Mouse (Mus musculus) T-helper 17 cell (primary cell): ENCODE results near the gene Abcd3.
"Not testable (repeated sequence)": the region's sequence is repeated elsewhere in the genome, so short reads cannot be mapped to it uniquely, and the experiment has no call there.

ENCODE experiments used
- in situ Hi-C, 2 experiments: fragments of 300-600 bp; cut with MboI, MseI; formaldehyde crosslinking; loops; 1 replicate in 1 of 2; 2 replicates in 1 of 2; pipeline ENCODE4 v1.15.1; 2025; ENCODE audit warnings: high pct_unique_total_duplicates in 2 of 2

Gene Abcd3

DNA sequence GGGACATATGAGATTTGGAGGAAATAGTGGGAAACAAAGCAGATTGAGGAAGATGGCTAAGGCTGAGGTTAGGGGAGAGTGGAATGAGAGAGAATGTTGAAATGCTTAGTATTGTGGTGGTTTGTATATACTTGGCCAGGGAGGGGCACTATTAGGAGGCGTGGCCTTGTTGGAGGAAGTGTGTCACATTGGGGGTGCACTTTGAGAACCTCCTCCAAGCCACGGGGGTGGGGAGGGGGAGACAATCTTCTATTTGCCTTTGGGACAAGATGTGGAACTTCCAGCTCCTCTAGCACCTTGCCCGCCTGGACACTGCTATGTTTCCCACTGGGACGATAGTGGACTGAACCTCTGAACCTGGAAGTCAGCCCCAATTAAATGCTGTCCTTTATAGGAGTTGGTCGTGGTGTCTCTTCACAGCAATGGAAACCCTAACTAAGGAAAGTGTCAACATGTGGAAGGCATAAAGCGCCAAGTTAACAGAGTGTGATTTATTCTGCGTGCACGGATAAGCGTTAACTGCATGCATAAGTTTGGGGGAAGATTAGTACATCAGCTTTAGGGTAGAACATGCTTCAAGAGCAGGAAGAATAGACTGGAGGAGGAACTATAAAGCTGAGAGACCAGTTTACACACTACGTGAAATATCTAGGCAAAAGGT, 3.8 kb upstream of the Abcd3 start:
- in situ Hi-C loops: no loop called here

DNA sequence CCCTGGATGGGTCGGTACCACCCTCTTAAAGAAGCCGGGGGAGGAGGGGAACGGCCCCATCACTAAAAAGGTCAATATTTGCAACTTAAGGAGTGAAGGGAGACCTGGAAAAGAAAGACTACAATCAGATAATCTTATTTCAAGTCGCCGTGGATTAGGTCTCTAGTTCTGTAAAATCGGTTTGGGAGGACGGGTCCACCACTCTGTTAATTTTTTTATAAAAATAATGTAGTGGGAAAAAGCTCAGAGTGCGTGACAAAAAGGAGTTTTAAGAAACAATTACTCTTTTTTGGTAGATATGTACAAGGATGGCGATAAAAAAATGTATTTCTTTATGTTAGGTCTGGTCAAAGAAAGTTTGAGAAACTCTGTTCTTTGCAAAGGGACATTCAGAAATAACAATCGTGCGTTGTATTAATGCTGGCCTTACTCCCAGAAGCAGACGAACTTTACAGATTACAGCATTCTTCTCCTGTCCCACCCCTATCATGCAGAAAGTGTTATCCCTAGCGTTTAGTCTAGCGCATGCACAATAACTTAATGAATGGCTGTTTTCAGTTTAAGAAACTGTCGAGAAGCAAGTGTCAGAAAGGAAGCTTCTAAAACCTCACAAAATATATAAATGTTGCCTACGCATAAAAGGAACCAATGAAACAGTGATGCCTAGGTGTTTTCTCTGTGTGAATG, 590 bp upstream of the Abcd3 start:
- in situ Hi-C loops: no loop called here

DNA sequence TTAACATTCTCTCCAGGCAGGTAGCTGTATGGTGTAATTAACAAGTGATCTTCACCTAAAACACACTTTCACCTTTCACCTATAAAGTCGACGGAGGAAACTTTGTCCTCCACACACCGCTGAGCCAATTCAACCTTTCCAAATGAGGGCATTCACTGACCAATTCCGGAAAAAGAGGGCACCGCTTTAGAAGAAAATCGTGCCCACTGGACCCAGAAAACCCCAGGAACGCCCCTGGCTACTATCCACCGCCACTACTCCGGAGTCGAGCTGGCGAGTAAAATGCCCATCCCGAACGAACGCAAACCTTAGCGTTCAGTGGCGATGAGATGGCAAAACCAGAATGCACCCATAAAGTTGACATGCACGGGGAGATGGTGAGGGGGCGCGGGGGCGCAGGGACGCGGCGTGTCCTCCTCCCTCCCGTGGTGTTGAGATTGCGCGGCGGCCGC, 663 bp downstream of the Abcd3 start:
- in situ Hi-C loops: no loop called here

DNA sequence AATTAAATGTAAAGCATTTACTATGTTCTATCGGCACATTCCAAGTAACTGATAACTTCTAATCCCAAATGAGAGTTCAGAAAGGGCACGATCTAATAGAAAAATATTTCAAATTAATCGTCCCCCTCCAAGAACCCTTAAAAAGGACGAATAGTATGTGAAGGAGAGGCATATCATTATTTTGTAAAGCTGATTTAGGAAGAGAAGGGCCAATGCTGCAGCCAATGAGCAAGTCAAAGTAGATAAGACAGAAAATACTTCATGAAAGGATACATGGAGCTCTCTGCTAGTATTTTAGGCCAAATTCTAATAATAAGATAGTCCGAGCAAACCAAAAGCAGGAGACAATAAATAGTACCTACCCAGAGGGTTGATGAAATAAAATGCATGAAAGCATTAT, 1.3 kb downstream of the Abcd3 start:
- in situ Hi-C loops: no loop called here

DNA sequence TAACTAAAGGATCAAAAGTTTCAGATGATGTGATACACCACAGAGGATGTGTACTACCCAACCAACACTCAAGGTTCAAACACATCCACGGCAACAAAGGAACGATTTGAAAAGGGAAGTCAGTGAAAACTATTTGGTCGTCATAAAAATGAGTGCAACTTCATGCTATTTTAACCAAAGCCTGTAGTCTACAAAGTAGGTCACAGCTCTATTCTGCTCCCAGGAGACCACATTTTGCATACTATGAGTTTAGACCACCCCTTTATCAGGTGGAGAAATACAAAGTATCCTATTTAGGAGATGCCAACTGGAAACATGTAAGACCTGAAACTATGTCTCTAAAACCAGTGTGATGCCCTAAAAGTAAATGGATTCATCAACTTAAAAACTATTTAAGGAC, 6.9 kb downstream of the Abcd3 start:
- in situ Hi-C loops: no loop called here

DNA sequence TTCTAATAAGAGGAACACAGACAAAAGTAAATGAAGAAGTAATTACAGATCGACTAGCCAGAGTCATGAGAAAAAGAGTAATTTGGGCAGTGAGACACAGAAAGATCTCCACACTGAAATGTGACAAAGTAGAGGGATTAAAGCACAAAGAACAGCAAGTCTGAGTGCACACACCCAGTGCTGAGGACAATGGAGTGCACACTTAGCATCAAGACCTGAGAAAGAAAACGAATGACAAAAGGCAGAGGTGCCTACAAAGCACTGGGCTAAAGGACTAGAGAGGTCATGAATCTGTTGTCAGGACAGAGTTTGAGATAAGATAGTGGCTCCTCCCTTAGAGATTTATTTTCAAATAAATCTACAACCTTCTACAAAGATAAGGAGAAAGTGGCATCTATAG, 20.9 kb downstream of the Abcd3 start:
- in situ Hi-C loops: no loop called here

DNA sequence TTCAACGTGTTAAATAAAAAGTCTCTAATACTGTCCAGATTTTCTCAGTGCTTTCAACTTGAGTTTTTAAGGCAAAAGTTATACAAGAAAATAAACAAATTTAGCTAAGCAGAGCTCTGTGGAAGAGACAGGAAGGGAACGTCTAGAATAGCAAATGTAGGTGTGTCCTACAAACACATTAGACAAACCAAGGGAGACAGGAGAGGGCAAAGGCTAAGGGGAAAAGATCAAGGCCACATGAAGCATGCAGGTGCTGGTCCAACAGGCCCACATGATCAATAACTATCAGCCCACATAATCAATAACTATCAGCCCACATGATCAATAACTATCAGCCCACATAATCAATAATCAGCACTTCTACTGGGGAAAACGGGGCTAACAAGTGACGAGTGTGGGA, 22.9 kb downstream of the Abcd3 start:
- in situ Hi-C loops: no loop called here

DNA sequence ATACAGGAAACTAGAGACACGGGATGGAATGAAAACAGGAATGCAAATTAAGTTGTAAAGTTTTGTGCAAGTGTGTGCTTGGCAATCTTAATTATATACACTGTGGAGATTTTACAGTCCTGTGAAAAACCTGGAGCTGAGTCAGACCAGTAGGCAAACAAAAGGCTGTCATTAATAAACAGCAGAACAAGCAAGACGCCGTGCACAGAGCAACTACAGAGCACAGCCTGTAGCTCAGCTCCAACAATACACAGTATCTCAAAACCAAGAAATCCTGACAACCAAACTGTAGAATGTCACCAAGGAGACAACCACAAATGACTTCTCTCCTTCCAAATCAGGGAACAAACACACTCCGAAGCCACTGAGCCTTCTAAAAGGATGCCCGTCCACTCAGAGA, 24.7 kb downstream of the Abcd3 start:
- in situ Hi-C loops: no loop called here

DNA sequence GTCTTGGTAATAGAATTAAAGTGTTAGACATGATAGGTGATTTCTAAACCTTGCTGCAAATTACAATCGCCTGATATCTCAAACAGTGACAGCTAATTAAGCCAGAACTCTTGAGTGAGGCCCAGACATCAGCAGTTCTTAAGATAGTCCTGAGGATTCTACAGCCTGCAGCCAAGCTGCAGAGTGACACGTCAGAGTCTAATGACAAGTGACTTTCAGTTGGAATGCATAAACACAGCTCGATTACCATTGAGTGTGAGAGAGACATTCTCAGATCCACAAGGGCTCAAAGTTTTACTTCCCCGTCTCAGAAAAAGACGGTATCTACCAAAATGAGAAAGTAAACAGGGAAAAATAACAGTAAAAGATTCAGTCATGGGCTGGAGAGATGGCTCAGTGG, 25.3 kb downstream of the Abcd3 start:
- in situ Hi-C loops: loop anchor here in 1 of 2 experiments (10.0 kb wide), 1 partner anchor 815 kb away; no protein-coding TSS in a partner anchor

DNA sequence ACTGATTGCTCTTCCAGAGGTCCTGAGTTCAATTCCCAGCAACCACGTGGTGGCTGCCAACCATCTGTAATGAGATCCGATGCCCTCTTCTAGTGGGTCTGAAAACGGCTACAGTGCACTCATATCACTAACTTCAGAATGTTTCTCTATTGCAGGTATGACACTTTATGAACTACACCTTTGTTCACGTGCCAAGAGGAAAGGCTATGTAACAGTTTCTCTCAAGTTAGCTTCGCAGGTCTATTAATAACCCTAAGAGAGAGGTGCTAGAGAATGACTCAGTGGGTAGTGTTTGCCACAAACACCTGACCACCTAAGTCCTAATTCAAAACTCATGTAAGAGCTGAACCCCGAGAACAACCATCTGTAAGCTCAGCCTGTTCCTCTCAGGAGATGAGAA, 32.1 kb downstream of the Abcd3 start:
- in situ Hi-C loops: loop anchor here in 1 of 2 experiments (10.0 kb wide), 1 partner anchor 822 kb away; no protein-coding TSS in a partner anchor

DNA sequence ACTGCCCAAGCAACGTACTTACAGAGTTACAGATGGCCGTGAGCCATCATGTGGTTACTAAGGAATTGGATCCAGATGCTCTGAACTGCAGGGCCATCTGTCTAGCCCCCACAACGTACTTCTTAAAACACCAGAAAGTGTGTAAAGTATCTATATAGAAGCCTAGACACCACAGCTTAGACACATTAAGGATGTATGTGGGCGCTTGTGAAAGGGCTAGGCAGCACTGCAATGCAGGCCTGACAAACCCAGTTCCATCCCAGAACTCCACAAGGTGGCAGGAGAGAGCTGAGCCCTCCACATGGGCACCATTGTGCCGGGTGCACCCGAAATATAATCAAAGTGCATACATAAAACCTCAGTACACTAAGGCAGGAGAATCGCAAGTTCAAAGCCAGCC, 37.2 kb downstream of the Abcd3 start:
- in situ Hi-C loops: loop anchor here in 1 of 2 experiments (5.0 kb wide), 1 partner anchor 94 kb away; no protein-coding TSS in a partner anchor

DNA sequence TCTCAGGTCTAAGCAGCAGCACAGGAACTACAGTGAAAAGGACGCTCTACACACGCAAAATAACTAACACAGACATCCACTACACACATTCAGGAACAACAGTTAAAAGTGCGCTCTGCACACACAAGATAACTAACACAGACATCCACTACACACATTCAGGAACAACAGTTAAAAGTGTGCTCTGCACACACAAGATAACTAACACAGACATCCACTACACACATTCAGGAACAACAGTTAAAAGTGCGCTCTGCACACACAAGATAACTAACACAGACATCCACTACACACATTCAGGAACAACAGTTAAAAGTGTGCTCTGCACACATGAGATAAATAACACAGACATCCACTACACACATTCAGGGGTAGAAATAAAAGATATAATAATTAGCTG, 41.8 kb downstream of the Abcd3 start:
- in situ Hi-C loops: not testable (repeated sequence)

DNA sequence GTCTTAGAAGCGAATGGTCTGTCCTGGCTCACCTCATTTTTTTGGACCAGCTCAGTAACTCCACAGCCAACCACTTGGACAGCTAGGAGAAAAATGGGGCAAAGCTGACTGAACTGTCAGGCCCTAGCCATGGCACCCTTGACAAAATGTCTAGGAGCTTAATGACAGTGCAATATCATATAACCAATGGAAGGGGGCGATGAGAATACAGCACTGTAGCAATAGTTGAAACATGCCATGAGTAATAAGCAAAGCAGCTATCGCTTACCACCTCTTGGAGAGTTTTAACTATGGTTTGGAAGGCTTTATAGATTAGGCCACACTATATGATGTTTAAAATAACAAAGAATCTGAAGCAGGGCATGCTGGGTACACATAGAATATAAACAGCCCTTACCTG, 46.3 kb downstream of the Abcd3 start:
- in situ Hi-C loops: loop anchor here in 1 of 2 experiments (10.0 kb wide), 1 partner anchor 234 kb away; the partner anchor contains the start of gene Slc44a3

DNA sequence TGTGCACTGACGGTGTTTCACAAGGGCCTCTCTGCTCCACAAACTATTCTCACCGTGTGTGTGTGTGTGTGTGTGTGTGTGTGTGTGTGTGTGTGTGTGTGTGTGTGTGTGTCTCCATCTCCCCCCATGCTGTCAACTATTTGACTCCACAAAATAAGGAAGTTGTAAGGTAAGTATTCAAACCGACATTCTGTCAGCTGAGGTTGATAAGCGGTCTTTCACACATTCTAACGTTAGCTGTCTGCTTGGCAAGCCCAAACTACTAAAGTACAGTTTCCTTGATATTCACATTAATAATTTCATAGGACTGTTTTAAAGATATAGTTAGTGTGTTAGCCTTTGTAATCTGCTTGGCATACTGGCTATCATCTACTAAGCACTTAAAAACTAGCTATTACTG, 48.3 kb downstream of the Abcd3 start:
- in situ Hi-C loops: loop anchor here in 1 of 2 experiments (10.0 kb wide), 1 partner anchor 232 kb away; the partner anchor contains the start of gene Slc44a3

DNA sequence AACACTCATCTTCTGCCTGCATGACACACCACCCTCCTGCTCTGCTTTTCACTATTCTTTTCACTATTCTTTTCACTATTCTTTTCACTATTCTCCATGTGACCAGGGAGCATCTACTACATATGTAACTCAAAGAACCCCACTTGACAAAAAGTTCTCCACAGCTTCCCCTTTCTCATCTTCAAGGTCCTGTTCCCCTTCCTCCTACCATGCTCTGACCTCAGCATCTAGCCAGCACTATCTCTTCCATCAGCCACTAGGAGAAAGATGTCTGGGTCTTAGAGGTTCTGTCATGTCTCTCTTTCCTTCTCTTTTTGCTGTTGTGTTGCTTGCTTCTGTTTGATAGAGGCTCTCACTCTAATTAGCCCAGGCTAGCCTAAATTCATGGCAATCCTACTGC, 49.1 kb downstream of the Abcd3 start:
- in situ Hi-C loops: loop anchor here in 1 of 2 experiments (10.0 kb wide), 1 partner anchor 231 kb away; the partner anchor contains the start of gene Slc44a3

DNA sequence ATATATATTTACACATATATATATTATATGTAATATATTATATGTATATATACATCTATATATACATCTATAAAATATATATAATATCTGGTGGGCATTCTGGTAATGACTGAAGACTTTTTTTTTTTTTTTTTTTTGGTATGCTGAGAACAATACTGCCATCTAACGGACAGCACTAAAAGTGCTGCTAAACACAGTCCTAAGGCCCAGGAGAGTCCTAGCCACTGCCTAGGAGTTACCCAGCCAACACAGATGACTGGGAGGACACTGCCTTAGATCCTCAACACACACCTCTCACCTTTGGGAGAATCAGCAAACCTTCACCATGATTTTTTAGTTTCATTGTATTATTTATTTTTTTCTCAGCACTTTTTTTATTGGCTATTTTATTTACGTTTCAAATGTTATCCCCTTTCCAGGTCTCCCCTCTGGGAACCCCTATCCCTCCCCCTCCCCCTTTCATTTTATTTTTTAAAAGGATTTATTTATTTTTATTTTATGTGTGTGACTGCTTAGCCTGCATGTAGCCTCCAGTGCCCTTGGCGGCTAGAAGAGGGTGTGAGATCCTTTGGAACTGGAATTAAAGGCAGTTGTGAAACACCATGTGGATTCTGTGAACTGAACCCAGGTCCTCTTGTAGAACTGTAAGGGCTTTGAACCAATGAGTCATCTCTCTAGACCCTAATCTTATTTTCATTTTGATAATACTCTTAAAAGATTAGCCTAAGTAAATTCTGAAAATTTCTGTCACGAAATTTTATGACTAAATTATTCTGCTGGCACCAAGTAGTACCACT, 52.8 kb downstream of the Abcd3 start:
- in situ Hi-C loops: loop anchor here in 1 of 2 experiments (10.0 kb wide), 1 partner anchor 227 kb away; the partner anchor contains the start of gene Slc44a3

DNA sequence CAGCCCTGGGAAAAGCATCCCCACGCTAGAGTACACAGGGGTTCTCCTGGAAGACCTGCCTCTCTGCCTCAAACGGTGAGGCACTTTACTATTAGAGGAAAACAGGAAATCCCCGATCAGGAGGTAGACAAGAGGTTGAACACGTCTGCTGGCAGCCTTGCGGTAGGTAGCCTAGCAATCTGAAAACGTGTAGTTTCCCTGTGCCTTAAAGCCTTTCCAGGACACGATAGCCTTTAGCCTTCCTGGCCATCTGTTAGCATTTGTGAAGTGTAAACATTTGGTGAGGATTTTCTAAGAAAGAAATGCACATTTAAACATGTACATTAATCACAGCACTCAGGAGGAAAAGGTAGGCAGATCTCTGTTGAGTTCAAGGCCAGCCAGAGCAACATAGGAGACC, 56.7 kb downstream of the Abcd3 start:
- in situ Hi-C loops: no loop called here

DNA sequence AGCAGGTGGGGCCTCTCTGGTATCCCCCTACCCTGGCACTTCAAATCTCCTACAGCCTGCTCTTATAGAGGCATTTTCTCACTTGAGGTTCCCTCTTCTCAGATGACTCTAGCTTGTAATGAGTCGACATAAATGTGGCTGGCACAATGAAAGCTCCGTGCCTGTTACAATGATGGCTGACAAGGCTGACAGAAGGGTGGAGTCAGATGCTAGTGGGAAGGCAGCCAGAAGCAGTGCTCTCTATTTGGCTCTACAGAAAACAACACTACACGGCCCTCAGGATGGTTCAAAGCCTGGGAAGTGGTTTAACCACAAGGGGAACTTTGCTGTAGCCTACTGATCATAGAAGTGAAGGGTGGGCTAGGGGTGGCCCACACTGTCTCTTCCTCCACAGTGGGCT, 60.0 kb downstream of the Abcd3 start:
- in situ Hi-C loops: no loop called here

DNA sequence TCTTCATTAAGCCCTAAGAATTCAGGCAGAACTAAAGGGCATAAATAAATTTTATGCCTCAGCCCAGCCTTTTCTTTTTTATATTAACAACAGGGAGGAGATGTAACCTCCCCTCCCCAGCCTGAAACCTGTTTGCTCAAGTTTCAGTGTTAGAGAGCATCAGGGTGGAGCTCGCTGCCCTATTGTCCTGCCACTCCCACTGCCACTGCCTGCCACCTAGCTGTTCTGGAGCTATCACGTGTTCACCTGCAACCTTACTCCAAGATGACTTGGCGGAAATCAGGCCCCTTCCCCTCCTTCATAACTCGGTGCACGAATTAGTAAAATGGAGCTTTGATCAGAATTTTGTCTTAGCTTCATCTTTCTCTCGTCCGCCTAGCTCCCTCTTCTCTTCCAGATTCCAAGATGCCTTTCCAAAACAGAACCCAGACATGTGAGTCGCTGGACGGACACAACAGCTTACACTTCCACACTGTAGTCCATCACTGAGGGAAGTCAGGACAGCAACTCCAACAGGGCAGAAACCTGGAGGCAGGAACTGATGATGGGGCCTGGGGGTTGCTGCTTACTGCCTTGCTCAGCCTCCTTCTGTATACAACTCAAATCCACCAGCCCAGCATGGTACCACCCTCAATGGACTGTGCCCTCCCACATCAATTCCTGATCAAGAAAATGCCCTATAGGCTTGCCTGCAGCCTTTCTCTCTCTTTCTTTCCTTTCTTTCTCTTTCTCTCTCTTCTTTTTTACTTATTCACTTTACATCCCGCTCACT, 60.6 kb downstream of the Abcd3 start:
- in situ Hi-C loops: not testable (repeated sequence)

DNA sequence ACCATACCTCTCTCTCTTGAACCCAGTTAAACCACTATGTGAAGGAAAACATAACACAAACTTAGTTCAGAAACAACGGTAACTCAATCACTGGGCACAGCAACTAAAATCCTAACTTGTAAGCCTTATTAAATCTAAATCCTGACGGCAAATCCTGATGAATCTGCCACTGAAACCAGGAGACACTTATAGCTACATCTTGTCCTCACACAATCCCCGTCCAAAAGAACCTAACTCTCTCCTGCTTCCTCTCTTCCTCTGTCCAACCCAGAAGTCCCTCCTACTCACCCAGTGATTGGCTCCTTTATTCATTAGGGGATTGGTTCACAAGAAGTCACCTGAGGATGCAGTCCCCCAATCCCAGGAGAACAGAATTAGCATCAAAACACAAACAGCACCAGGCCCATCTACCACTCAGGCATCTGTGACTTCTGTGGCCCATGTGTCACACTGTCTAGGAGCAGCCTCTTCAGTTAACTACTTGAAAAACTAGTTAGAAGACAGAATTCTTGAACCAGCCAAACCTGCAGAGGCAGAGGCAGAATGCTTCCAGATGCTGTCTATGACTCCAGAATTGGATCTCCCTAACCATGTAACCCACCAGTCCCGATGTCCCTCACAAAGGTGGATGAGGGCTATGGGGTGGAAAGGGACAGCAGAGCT, 73.8 kb downstream of the Abcd3 start:
- in situ Hi-C loops: loop anchor here (25.0 kb wide), 2 partner anchors 429 to 579 kb away; partner anchors contain the start of gene Rwdd3 (in 1 of the 2)
